Mouse (Mus musculus): ENCODE results near the gene Camkv. TPM values are rescaled to one million over a fixed set of nuclear protein-coding genes. Genes with fewer than 3 reads are reported as not detected.

The Camkv gene
- total RNA-seq, 2 experiments from 2014 or later, result 0.80 to 0.86 TPM

DNA sequence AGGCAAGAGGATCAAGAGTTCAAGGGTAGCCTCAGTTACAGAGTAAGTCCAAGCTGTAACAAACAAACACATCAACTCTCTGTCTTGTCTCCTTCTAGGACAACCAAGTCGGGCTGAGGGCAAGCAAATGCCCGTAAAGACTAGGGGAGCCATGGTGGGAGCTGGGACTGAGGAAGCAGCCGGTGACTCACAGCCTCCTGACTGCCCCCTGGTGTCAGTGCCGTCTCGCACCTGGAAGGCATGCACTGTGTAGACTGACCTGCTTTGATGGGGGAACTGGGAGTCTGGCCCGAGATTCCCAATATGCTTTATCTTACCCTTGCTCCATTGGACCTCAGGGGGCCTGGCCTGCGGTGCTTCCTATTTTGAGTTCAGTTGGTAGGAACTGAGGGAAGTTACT is 12.5 kb upstream of the Camkv start:
- DNase-seq, result peak; percentile 58

DNA sequence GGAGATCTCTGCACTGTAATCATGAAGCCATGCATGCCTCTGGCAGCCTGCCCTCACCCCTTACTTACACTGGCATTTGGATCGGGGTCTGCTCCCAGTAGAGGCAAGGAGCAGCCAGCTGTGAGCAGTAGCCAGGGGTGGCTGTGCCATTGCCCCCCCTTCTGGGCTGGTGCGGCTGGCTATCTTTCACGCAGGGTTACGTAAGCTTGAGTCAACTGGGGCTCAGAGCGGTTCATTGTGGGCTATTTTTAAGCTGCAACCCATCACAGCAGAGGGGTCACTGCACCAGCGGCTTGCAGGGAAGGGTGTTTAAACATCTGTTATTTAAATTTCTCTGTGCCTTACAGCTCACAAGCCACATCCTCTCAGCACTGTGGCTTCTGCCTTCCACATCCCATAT is 11.5 kb upstream of the Camkv start:
- peak; percentile 35 for DNase-seq

DNA sequence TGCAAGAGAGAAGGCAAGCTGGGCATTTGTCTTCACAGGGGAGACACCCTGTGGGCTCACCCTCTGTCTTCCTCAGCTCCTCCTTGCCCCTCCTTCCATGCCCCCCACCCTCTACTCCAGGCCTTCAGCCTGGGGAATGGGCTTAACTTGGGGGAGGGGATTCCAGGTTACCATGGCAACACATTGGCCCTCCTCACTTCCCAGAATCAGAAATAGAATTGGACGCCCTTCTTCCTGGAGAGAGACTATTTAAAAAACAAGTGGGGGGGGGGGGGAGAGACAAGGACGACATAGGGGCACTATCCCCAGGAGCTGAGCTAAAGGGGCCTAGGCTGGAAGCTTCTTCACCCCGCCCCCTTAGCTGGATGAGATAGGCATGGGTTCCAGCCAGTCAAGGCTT is 10.2 kb upstream of the Camkv start:
- DNase-seq, result no peak

DNA sequence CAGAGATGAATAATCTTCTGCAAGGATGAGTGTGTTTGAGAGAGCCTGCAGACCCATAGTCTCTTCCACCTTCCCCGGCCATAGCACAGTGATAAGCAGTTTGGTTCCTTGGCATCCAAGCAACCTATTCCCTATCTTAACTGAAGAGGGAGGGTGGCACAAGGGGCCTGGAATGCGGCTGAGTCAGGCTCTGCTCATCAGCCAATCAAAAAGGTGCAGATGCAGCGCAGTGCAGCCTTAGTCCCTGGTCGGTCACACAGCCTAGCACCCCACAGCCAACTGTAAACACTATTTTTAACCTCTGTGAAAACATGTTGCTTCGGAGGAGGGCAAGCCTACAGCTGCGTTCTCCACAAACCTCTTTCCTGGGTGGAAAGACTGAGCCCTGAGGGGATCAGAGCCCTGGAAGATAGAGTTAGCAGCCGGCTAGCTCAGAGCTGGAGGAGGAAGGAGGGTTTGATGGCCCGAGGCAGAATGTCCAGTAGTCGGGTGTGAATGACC is 8.5 kb upstream of the Camkv start:
- no peak for DNase-seq

DNA sequence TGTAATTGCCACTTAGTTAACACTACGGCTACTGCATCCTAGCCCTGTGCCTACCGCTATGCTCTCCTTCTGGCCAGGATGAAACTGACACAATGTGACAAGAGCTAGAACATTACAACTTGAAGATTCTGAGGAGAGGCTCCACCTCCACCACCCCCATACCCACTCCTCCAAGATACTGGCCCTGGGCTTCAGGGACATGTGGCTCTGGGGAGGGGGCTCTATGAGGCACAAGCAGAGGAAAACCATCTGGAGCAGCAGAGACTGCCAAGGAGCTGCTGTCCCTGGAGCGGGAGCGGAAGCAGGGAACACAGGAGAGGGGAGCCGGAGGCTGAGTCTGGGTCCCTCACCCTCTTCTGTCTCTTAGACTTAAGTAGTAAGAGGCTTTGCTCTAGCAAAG is 7.7 kb upstream of the Camkv start:
- no peak for DNase-seq

DNA sequence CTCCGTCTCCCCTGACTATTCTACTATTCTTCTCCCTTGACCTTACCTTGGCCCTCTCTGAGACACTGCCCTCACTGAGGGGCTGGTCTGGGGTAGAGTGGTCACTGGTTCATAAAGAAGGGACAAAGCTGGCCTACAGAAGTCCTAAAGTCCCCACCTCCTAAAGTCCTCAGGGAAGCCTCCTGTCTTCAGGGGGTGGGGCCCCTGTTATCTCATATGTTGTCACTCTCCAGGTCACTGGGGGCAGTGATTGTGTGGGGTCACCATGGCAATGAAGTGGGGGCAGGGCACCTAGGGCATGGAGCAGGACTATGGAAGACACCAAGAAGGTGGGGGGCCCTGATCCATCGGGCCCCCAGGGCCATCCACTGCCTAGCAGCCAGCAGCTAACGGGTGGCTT is 7.3 kb upstream of the Camkv start, which contains the start of gene Actl11:
Gene Actl11, plus strand, starts transcription at position 301 of the 400 bp plus-strand sequence.
- DNase-seq, result no peak

DNA sequence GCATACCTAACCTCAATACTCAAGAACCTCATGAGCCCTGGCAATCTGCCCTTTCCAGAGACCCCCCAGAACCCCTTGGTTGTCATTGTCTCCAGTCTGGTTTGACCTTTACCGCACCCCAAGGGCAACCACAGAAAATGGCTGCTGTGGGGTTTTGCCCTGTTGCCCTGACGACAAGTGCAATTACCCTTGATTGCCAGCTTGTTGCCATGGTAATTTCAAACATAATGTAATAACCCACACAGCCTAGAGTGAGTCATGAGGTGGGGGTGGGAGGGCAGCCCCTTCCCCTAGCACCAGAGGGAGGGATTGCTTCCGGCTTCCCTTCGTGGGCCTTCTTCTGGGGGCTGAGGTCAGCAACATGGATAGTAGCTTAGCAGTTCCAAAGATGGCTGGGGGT is 3.3 kb upstream of the Camkv start:
- DNase-seq, result no peak

DNA sequence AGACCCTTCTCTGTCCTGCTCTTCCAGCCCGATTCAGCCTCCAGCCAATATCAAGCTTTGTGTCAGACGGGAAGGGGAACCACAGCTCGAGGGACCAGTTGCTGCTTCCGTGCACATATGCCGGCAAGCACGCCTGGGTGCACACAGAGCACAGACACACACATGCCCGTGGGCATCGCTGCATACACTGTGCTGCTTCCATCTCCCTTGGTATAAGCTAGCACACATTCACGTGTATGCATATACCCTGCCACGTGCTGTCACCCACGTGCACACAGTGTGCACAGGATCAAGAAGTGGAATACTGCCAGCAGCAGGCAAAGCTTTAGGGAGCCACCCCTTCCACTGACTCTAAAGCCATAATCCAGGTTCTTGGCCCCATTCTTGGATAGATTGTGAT is 1.3 kb upstream of the Camkv start:
- DNase-seq, result no peak

DNA sequence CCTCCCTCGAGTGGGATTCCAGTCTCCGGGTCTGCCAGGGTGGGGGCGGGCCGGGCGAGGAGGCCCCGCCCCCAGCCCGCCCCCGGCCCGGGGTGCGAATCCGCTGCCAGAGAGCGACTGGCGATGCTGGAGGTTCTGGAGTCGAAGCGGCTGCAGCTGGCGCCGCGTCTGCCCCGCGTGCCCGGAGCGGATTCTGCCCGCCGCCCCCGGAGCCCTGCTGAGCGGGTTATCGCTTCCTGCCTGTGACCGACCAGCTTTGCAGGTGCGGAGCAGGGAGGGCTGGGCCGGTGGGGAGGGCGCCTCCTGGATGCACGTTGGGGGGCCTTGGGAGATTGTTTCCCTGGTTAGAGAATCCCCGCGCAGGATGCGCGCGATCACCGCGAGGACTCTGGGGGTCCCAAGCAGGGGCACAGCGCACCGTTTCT is 328 bp downstream of the Camkv start:
- DNase-seq, result peak; percentile 35

DNA sequence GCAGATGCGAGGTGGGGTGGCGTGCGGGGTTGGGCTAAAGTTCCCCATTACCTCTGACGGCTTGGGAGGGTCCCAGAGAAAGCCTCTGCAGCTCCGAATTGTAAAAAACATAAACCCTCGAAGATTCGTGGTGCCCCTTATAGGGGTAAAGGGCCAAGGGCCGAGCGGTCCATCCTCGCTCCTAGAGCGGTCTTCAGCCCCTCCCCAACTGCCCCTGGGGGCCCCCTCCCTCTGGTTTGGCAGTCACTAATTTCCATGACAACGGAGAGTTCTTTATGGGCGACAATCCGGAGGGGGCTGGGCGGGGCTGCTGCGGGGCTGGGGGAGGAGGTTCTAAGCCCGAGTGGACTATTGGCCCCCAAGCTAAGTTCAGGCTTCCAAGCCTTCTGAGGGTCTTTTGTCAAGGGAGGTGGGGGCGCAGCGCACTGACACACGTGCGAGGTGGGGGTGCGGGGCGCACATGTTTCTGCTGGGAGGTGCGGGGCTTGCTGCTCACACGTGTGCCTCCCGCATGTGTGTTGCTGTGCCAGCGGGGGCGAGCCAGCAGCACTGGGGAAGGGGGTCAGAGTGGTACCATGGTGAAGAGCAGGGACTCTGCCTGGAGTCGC is 845 bp downstream of the Camkv start:
- no peak for DNase-seq

DNA sequence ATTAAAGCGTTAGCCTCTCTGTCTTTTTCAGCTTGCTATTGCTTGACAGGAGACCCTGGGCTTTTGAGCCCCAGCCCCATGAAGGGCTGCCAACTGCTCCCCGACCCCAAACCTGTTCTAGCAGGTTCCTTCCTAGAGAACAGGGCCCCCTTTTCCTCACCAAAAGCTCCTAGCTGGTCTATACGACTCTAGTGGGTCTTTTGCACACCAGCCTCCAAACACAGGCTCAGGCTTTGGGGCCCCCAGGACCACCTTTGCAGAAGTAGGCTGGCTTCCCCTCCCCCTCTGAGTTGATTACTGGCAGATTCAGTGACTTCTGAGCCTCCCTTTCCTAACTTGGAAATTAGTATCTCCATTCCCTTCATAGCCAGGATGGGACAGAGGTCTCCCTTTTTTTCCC is 1.4 kb downstream of the Camkv start:
- DNase-seq, result no peak

DNA sequence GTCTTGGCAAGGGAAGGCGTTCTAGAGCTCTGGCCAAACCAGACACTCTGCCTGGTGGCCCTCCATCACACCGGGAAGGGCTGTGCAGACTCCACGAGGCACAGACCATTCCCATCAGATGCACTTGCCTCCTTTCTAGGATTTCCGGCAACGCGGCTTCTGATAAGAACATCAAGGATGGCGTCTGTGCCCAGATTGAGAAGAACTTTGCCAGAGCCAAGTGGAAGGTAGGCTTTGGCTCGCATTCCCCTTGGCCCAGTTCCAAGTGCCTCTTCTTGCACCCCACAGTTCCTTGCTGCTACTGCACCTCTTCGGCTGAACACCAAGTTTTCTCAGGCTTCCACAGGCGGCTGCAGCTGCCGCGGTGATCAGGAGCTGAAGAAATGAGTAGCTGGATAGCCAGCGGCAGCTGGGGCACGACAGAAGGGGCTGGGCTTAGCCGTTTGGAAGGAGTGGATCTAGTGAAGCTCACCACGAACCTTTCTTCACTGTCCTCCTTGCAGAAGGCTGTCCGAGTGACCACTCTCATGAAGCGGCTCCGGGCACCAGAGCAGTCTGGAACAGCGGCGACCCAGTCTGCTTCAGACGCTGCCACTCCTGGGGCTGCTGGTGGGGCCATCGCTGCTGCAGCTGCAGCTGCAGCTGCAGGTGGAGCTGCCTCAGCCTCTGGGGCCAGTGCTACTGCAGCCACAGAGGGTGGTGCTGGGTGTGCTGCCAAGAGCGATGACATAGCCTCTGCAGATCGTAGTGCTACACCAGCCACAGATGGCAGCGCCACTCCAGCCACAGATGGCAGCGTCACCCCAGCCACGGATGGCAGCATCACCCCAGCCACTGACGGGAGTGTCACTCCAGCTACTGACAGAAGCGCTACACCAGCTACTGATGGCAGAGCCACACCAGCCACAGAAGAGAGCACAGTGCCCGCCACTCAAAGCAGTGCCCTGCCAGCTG is 12.0 kb downstream of the Camkv start:
- no peak for DNase-seq

DNA sequence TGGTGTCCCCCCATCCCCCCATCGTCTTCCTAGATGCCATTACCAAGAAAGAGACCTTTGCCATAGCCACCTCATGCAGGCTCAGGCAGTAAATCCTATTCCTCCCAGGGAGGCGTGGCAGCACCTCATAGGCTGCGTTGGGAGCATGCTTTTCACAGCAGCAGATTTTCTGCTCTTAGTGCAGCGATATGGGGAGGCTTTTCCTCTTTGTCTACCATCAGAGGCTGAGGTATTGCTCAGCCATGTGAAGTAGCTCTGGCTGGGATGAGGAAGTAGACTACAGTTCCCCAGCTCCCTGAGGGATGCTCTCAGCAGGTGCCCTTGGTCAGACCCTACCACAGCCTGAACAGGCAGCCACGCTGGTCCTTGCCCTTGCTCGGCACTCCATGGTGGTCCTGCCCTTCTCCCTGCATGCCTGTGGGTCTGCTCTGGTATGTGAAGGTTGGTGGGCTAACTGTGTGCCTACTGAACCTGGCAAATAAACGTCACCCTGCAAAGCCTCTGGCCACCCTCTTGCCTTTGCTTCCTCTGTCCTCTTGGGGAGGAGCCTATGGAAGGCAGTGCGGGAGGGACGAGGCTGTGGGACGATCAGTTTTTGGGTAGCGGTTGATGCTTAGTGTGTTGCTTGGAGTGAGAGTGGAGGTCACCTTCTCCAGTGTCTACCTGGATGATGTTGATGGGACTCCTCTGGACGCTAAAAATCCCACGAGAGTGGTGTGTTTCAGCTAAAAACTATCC is 13.9 kb downstream of the Camkv start:
- no peak for DNase-seq

DNA sequence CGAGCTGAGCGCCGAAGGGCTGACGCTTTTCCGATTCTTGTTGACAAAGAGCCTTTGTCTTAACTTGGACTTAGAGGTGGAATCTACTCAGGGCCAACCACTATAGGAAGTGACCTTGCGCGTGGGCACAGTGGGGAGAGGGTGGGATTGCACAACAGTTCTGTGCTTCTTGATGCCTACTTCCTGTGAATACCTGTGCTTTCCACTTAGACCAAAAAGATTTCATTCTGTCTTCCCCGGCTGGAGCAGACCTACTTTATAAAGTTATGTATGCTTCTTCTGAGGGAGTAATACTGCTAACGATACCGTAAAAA is 14.4 kb downstream of the Camkv start, which contains the start of gene Traip:
Gene Traip, plus strand, starts transcription at position 215 of the 314 bp plus-strand sequence.
- no peak for DNase-seq

DNA sequence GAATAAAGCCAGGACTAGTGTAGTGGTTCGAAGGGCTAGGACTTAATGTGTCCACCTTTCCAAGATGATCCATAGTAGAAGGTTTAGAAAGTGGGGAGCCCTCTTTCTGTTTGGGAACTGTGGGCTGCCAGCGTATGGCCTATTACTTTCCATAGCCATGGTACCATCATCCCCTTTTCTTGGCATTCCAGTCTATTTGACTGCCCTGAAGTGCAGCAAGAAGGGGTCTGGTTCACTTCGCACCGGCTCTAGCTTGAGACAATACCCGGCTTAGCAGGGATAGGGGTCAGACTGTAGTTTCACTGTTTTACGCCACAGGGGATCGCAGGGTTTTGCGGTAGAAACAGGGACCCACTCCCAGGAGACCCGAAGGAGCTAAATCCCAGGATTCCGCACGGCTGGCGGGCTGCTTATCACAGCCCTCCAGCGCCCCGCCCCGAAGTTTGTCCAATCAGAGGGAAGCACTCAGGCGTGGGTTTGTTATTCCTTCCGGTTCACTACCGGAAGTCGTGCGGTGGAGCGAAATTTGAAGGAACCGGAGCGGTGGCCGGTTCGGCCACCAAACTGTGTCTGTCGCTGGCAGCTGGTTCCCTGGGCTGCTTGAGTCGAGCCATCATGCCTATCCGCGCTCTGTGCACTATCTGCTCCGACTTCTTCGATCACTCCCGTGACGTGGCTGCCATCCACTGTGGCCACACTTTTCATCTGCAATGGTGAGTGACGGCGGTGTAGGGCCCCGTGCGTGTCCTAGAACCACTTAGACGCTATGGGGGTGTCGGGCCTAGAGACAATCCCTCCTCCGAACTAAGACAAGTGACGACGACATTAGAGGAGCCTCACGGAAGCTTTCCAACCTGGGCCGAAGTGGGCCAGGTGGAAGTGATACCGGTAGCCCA is 15.2 kb downstream of the Camkv start:
- peak; percentile 92 for DNase-seq

DNA sequence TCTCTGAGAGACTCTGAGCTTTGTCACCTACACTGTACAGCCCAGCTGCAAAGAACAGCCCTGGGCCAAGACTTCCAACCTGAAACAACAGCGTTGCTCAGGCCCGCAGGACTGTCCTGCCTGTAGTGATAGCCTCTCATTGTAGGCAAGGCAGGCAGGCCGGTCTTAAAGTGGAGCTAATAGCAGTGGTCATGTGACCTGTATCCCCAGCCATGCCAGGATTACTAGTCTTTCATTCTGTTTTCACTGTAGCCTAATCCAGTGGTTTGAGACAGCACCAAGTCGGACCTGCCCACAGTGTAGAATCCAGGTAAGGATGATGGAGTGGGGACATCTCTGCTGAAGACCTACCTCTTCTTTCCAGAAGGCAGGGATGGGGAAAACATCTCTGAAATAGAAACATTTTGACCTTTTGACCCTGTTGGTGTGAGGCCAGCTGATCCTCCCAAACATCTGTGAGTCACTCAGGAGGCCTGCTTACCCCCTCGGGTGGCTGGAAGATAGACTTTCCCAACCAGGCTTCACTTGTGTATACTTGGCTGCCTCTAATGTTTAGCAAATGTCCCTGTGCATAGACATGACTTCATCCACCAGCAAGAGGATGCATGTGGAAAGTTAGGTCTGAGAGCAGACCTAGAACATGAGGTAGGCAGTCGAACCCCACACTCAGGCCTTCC is 20.3 kb downstream of the Camkv start:
- no peak for DNase-seq

DNA sequence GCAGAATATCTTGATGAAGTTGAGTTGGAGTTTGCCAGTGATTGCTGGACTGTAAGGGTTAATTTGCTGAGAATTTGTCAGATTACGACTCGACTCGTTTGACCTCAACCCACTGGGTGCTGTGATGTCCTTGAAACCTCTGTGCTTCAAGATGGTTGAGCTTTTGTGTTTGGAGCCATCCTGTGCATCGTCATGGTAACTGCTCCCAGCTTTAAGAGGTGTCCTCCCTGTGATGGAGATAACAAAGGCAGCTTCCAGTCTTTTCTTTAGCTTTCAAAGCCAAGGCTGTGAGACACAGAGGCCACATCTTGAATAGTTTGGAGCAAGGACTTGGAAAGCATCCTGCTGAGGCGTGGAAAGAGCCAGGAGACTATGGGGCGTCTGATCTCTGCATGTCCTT is 21.7 kb downstream of the Camkv start:
- no peak for DNase-seq

DNA sequence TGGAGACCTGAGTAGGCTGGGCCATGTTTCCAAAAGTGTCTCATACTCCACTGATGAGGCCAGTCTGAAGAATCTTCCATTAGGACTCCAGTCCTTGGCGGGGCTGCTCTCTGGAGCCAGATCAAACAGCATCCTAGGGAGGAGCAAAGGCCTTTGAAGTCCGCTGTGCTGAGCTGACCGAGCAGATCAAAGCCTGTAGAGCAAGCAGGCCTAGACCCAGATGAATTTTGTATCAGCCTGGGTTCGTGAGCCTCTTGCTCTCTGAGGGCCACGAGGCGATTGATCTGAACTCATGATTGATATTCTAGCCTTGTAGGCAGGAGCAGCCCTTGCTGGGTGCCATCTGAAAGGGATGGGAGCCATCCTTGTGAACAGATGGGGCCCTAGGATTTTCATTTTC is 24.4 kb downstream of the Camkv start:
- no peak for DNase-seq

DNA sequence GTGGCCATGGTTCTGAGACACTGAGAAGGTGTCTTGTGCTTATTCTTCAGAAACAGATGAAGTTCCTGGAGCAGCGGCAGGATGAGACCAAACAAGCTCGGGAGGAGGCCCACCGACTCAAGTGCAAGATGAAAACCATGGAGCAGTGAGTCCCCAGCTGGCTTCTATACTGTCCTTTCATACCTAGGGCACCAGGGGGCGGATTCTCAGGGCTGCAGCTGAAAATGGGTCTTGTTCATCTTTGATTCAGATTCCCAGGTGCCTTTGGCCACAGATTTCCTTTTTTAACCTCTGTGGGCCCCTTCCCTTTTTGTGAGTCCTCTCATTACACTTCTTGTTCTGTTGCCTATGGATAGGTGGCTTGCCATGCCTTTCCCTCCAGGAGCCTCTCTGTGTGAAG is 25.5 kb downstream of the Camkv start:
- no peak for DNase-seq

DNA sequence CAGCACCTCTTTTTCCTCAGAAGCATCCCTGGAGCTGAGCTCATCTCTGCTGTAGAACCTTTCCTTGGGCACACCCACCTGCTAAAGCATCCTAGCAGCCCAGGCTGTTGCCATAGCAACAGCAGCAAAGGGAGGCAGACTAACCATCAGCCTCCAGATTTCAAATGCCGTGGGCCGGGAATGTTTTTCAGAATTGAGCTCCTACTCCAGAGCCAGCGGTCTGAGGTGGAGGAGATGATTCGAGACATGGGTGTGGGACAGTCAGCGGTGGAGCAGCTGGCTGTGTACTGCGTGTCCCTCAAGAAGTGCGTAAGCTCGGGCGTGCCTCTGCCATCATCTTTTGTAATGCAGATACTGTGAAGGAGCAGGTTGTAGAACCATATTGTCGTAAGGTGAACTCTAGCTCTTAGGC is 25.9 kb downstream of the Camkv start:
- DNase-seq, result no peak

DNA sequence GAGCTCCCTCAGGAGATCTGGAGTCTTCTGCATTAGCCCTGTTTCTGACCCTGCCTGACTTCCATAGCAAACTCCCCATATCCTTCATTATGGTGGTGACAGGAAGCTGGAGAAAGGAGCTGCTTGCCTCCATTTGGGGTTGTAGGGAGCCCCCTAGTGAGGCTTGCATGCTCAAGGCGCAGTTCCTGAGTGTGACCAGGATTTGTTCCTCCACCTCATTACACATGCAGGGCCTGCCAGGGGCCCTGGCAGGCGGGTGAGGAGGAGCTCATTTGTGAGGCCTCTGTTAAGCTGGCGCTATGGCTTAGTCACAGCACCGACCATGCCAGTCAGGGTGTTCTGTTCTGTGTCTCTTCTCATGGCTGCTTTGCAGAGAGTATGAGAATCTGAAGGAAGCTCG is 26.4 kb downstream of the Camkv start:
- no peak for DNase-seq
